13 mouse cellular contexts compared by ENCODE assay signal in genomic region chr19:8407290-8408021, GRCm38 (mm10). TPM values are rescaled to one million over a fixed set of nuclear protein-coding genes. Genes with fewer than 3 reads are reported as not detected.
DNase-seq lines count a peak whose midpoint lies in the region; ATAC-seq and TF ChIP-seq lines count a peak whose summit lies in the region.
"Not testable (repeated sequence)": the region's sequence is repeated elsewhere in the genome, so short reads cannot be mapped to it uniquely, and the experiment has no call there.
"Had no signal": no experiment of that assay in that cellular context is flagged by ENCODE, and none has a peak within 500 bp of the region (broad histone marks: within the 10 kb centered on the region; RNA-seq: fewer than 3 reads in every experiment).

No protein-coding gene starts in this region.

- H3K36me3 ChIP-seq in forebrain, embryonic 11.5 days (ENCODE audit: control insufficient read depth, insufficient read depth, low read length); heart, embryonic 13.5 days; kidney, embryonic 14.5 days (ENCODE audit: control insufficient read depth, insufficient read depth, low read length); limb, embryonic 14.5 days (ENCODE audit: control insufficient read depth, insufficient read depth, low read length); lung, embryonic 15.5 days: not testable (repeated sequence)

- not testable (repeated sequence) for H3K4me1 ChIP-seq in forebrain, embryonic 11.5 days (replicated peaks; ENCODE audit: control insufficient read depth, insufficient read depth, low read length); heart, embryonic 13.5 days; kidney, embryonic 14.5 days (ENCODE audit: control insufficient read depth, insufficient read depth, low read length); limb, embryonic 14.5 days (ENCODE audit: control insufficient read depth, insufficient read depth, low read length); lung, embryonic 15.5 days

- peak; percentile 49; the same call in 1 of the 2 replicates for ATAC-seq in forebrain, embryonic 11.5 days (replicated peaks; ENCODE audit: low FRiP score)
- not testable (repeated sequence) for ATAC-seq in heart, embryonic 13.5 days (ENCODE audit: extremely low read depth, insufficient number of reproducible peaks, low FRiP score, low TSS enrichment)
- peak; percentile 77 for ATAC-seq in kidney, embryonic 14.5 days (ENCODE audit: low FRiP score, low TSS enrichment)
- peak; percentile 53; the same call in 1 of the 2 replicates for ATAC-seq in limb, embryonic 14.5 days (ENCODE audit: low FRiP score, low read depth)
- ATAC-seq in lung, embryonic 15.5 days (ENCODE audit: borderline replicate concordance, extremely low read depth, low FRiP score, low TSS enrichment) = 0 out of 2 replicates have a peak, but pooled peaks have one; percentile 39

- H3K27me3 ChIP-seq in forebrain, embryonic 11.5 days (ENCODE audit: control insufficient read depth, insufficient read depth, low read length); heart, embryonic 13.5 days (replicated peaks); kidney, embryonic 14.5 days (ENCODE audit: control insufficient read depth, insufficient read depth, low read length); limb, embryonic 14.5 days (ENCODE audit: control insufficient read depth, insufficient read depth, low read length); lung, embryonic 15.5 days: not testable (repeated sequence)

- H3K9ac ChIP-seq in forebrain, embryonic 11.5 days (ENCODE audit: low read length); heart, embryonic 13.5 days; limb, embryonic 14.5 days (ENCODE audit: low read depth, low read length, severe bottlenecking); lung, embryonic 15.5 days: not testable (repeated sequence)
- peak overlapping the region; percentile 7; the same call in 1 of the 2 replicates for H3K9ac ChIP-seq in kidney, embryonic 14.5 days (ENCODE audit: low read depth, low read length)

- not testable (repeated sequence) for TF ChIP-seq POLR2A in limb, embryonic 14.5 days (IDR thresholded peaks at IDR 0.05; ENCODE audit: borderline replicate concordance, extremely low read depth, insufficient read depth, insufficient read length)

- 55% methylated on average over 14 of the region's 14 CpGs for WGBS in forebrain, embryonic 11.5 days
- WGBS in heart, embryonic 13.5 days = 44% methylated on average over 14 of the region's 14 CpGs
- WGBS in kidney, embryonic 14.5 days = 22% methylated on average over 14 of the region's 14 CpGs
- 33% methylated on average over 14 of the region's 14 CpGs for WGBS in limb, embryonic 14.5 days
- WGBS in lung, embryonic 15.5 days = 50% methylated on average over 14 of the region's 14 CpGs

- H3K9me3 ChIP-seq in forebrain, embryonic 11.5 days (ENCODE audit: control insufficient read depth, low read length); heart, embryonic 13.5 days; kidney, embryonic 14.5 days (ENCODE audit: control insufficient read depth, low read length); limb, embryonic 14.5 days (ENCODE audit: control insufficient read depth, low read length); lung, embryonic 15.5 days: not testable (repeated sequence)

- not testable (repeated sequence) for H3K4me3 ChIP-seq in forebrain, embryonic 11.5 days (ENCODE audit: low read depth, low read length); lung, embryonic 15.5 days
- peak overlapping the region; percentile 30 for H3K4me3 ChIP-seq in heart, embryonic 13.5 days
- H3K4me3 ChIP-seq in kidney, embryonic 14.5 days (ENCODE audit: low read length) = peak overlapping the region; percentile 12; the same call in 1 of the 2 replicates
- H3K4me3 ChIP-seq in limb, embryonic 14.5 days (replicated peaks; ENCODE audit: low read length) = 0 out of 2 replicates have a peak overlapping the region, but pooled peaks have one; percentile 8

- H3K4me2 ChIP-seq in forebrain, embryonic 11.5 days (ENCODE audit: low read depth, low read length, severe bottlenecking) = not testable (repeated sequence)
- H3K4me2 ChIP-seq in heart, embryonic 13.5 days = peak overlapping the region; percentile 52
- peak overlapping the region; percentile 24; the same call in 1 of the 2 replicates for H3K4me2 ChIP-seq in kidney, embryonic 14.5 days (replicated peaks; ENCODE audit: low read depth, low read length)
- peak overlapping the region; percentile 33 for H3K4me2 ChIP-seq in limb, embryonic 14.5 days (replicated peaks; ENCODE audit: low read depth, low read length, severe bottlenecking)
- H3K4me2 ChIP-seq in lung, embryonic 15.5 days = peak overlapping the region; percentile 6; the same call in 1 of the 2 replicates

- peak; percentile 0 for DNase-seq in brain, adult 2 months (ENCODE audit: low read depth, low spot score)
- not testable (repeated sequence) for DNase-seq in forebrain, embryonic 11.5 days (ENCODE audit: low spot score); limb, embryonic 14.5 days (ENCODE audit: low spot score)
- DNase-seq in kidney, adult 11 months = peak; percentile 4
- peak; percentile 3 to 16 for DNase-seq in kidney, postnatal 36 days

- H3K27ac ChIP-seq in forebrain, embryonic 11.5 days (ENCODE audit: low read depth, low read length); heart, embryonic 13.5 days (replicated peaks); kidney, embryonic 14.5 days (ENCODE audit: low read depth, low read length); limb, embryonic 14.5 days (replicated peaks; ENCODE audit: low read depth, low read length): not testable (repeated sequence)
- 0 out of 2 replicates have a peak overlapping the region, but pooled peaks have one; percentile 29 for H3K27ac ChIP-seq in lung, embryonic 15.5 days

RNA-seq across cellular contexts. Expression of gene Slc22a30, which starts 2.5 kb away (rescaled TPM):
- not detected in 2 replicates for polyA plus RNA-seq in forebrain, embryonic 11.5 days (2014; fragmentation: Nextera tagmentation; extraction: Ambion mirVana)
- 0.09 TPM in 1 of 2 replicates, not detected in the other for polyA plus RNA-seq in heart, embryonic 13.5 days (2015; fragmentation: Nextera tagmentation; extraction: Ambion mirVana)
- 0.30 TPM in 1 of 2 replicates, not detected in the other for polyA plus RNA-seq in kidney, embryonic 14.5 days (2014; fragmentation: Nextera tagmentation; extraction: Ambion mirVana)
- 0.05 TPM in 1 of 2 replicates, not detected in the other for polyA plus RNA-seq in limb, embryonic 14.5 days (2012; rRNA removed)
- polyA plus RNA-seq in limb, embryonic 14.5 days (2014; fragmentation: Nextera tagmentation; extraction: Ambion mirVana) = 0.17 TPM in 1 of 2 replicates, not detected in the other
- 0.07 TPM in 1 of 2 replicates, not detected in the other for polyA plus RNA-seq in lung, embryonic 15.5 days (2015; fragmentation: Nextera tagmentation; extraction: Ambion mirVana)
- polyA plus RNA-seq: embryonic facial prominence, embryonic 14.5 days; forebrain, embryonic 14.5 days; G1E; hindbrain, embryonic 13.5 days; hindbrain, postnatal 0 days had no signal
